Mouse (Mus musculus): ENCODE data around the gene Rab30.

GRCm38 (mm10) chr7:92705534-92705933 lies 35.9 kb upstream of the Rab30 start:
- TF ChIP-seq CTCF (IDR thresholded peaks at IDR 0.05; ENCODE audit: low read depth), result no peak
- no peak for TF ChIP-seq EP300 (IDR thresholded peaks at IDR 0.05; ENCODE audit: low read depth)

All from liver, postnatal 0 days (tissue).